Mouse (Mus musculus) erythroblast, embryonic 14.5 days (primary cell): Measurements from ENCODE around the gene Mrtfa.

Experiments
- GATA1 ChIP-seq: IDR thresholded peaks from 2 replicates; pipeline ENCODE4 v1.6.1; 2012; ENCODE audit warnings: low read length, inconsistent platforms, mixed read lengths
- TAL1 ChIP-seq: IDR thresholded peaks from 3 replicates; pipeline ENCODE4 v1.6.1; 2012; ENCODE audit warnings: low read length, inconsistent platforms, mixed read lengths

DNA sequence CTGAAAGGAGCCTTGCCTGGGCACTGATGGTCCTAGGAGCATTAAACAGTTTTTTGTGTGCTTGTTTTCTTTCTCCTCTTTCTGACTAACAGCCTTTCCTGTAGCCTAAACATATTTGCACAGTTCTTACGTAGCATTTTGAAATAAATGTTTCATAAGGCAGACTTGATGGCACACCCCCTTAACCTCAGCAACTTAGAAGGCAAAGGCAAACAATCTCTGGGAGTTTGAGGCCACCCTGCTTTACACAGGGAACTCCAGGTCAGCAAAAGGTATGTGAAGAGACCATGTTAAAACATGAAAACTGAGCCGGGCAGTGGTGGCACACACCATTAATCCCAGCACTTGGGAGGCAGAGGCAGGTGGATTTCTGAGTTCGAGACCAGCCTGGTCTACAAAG lies 214.9 kb downstream of the Mrtfa start:
- TF ChIP-seq GATA1 (no peak), TAL1 (no peak)
